Mouse (Mus musculus) cerebellum, adult 9-10 months (tissue): ENCODE measurements around the gene Exoc8.

Experiments used
- DNase-seq: peaks from one replicate; pipeline ENCODE4 v3.0.0; 2022

The Exoc8 gene

GRCm38 (mm10) chr8:124897386-124898250, at the start of gene Exoc8, which contains the start of gene Sprtn:
TSS of gene Exoc8 (minus strand) at chr8:124897705.
TSS of gene Sprtn (plus strand) at chr8:124897886.
- peak; percentile 95 for DNase-seq

- peak; percentile 13 for DNase-seq
Measured at GRCm38 (mm10) chr8:124944406-124944805, 46.9 kb upstream of the Exoc8 start.

GRCm38 (mm10) chr8:124943801-124944200, 46.3 kb upstream of the Exoc8 start:
- no peak for DNase-seq

- no peak for DNase-seq
Measured at GRCm38 (mm10) chr8:124937293-124937692, 39.8 kb upstream of the Exoc8 start.

- peak; percentile 10 for DNase-seq
Measured at GRCm38 (mm10) chr8:124936699-124937098, 39.2 kb upstream of the Exoc8 start.

DNA sequence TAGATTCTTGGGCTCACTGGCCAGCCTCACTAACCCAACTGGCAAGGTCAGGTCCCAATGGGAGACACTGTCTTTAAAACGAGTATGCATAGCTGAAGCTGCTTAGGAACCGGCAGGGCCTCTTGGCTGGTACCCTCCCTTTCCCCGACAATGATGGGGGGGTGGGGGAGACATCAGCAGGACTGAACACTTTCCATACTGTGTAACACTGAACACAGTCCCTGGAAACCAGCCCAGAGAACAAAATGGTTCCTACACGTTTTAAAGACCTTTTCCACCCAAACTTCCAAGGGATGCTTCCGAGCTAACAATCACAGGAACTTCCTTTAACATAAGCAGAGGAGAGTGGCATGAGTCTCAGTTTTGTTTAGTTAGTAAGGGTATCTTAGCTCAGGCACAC, 37.6 kb upstream of the Exoc8 start:
- DNase-seq: peak; percentile 9

DNA sequence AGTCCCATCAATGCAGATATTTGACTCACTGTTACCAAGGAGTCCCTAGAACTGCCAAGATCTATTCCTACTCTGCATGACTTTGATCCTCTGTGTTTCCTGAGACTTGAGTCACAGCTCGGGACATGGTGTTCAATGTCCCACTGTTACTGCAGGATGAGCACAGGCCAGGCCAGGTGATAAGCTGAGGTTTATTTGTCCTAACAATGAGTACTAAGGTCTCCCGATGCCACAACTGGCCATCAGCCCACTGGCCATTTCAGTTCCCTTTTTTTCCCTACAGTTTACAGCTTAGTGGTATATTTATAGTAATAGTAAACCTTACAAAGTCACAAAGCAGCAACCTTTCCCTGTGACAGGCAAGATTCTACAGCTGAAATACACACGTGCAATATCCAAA, 34.9 kb upstream of the Exoc8 start:
- no peak for DNase-seq

GRCm38 (mm10) chr8:124930649-124931048, 33.1 kb upstream of the Exoc8 start:
- no peak for DNase-seq

DNA sequence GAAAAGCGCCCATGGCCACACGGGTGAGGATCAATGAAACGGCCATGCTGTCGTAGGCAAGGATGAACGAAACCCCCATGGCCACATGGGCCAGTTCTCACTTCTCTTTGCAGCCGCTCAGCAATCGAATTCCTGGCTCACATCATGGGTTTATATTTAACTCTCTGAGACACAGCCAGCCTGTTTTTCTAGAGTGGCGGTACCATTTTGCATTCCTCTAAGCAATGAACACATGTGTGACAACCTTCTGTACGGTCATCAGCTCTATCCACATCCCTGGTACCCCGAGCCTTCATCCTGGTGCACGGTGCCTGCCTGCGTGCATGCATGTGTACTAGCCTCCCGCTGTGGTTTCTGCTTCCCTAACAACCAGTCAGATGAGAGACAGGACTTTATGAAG, 32.6 kb upstream of the Exoc8 start:
- no peak for DNase-seq

DNA sequence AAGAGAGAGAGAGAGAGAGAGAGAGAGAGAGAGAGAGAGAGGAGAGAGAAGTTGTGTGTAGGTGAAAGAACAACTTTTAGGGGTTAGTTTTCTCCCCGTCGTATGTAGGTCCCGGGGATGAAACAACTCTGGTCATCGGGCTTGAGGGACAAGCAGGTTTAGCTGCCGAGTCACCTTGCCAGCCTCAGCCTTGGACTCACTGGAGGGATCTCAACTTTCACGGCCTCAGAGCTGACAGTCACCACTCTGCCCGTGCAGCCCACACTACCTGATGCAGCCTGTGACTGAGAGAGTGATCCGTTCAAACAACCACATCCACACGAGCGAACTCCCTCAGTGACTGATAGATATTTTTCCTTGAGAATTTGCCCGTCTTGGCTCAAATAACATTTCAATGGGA, 31.5 kb upstream of the Exoc8 start:
- no peak for DNase-seq

DNA sequence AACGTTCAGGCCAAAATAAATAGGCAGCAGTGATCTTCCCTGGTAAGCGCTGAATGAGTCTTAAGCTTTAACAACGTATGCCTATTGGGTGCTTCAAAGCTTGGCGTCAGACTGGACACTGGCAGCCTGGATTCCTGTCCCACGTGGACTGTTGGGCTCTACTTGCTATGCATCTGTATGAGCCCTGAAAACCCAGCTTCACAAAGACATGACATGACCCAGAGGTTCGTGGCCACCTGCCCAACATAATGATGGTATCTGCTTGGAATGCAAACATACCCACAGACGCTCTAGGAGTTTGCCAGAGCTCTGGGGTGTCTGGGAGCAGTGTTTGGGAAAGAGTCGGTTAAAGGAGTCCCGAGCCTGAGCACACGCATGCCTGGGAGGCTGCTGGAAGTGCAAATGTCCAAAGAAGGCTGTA, 28.9 kb upstream of the Exoc8 start:
- DNase-seq: no peak

DNA sequence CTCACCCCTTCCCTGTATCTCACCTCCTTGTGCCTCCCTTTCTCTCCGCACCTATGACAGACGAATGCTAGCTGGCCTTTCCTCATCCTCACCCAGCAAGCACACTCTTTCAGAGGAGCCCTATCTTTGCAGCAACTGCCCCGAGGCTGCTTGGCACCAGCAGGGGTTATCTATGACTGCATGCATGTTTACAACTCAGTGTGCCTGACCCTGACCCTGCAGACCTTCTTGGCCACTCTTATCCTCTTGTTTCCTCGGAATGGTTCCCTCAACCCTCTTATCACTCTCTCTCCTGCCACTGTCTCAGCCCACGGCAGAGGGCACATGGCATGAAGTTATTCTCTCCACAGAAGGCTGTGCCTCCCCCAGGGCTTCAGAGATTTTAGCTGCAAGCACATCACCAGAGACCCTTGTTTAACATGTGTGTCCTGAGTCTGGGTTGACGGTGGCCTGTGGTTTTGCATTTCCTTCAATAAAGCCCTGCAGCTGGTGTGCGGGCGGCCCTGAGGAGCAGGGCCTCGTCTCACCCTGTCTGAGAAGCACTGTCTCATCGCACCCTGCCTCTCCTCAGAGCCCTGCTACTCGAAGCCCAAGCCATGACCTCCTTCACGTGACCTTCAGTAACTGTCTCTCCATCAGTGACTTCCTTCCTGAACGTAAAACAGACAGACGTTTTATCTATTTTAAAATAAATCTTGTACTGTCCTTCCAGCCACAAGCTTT, 28.2 kb upstream of the Exoc8 start:
- DNase-seq: no peak

DNA sequence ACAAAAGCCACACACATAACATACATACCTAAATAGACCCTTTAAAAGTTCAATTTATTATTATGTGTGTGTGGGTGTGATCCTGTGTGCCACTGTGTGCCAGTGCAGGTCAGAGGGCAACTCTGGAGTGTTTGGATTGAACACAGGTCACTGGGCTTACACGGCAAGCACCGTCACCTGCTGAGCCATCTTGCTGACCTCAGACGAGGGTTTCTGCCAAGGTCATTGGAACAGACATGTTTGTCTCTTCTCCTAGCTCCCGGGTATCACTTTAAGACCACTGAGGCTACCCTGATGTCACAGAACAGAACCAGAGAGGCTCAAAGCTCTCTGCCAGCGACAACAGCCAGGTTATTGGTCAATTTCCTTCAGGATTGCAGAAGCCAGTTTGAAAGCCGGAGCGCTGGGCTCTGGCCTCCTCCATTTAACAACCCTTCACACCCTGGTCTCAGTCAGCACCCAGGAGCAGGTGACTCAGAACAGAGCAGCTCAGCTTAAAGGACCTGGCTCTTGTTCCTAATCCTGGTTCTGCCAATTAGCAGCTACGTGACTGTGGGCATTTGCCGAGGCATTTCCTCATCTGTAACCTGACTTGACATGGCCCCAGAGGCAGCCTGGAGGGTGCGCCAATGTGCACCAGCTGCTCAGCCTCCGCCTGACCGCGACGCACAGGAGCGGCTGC, 26.6 kb upstream of the Exoc8 start:
- no peak for DNase-seq

GRCm38 (mm10) chr8:124922490-124923089, 25.1 kb upstream of the Exoc8 start:
- no peak for DNase-seq

DNA sequence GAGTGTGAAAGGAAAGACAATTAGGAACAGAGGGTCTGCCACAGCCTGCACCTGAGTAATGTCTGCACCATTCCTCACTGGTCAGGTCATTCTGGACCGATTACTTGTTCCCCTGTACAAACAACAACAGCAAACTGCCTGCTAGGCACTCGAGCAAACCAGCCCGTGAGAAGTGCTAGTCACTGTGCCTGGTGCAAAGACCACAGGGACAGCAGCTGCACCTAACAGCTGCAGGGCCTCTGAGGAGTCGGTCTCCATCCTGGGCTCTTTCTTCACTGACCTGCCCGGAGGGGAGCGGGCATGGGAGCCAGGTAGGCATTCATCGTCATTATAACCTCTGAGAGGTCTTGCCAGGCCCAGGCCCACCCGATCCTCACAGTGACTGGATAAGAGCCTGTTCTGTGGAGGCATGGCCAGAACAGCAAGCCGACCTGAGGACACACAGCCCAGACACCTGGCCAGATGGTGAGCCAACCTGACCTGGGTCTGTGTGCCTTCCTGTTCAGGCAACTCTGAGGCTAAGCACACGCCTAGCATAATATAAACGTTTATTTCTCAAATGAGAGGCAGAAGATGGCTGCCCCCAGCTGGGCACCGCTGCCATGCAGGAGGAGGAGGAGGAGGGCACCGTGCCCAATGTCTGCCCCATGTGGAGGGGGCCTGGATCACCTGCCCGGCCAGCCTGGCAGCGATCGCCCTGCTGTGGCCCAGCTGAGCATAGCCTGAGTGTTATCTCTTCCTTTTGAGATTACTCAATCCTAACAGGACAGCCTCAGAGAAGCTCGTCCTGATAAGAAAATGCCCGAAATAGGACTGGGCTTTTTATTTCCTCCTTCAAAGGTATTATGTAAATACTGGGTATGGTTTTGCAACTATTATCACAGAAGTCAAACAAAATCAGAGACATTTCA, 24.1 kb upstream of the Exoc8 start:
- DNase-seq: no peak

DNA sequence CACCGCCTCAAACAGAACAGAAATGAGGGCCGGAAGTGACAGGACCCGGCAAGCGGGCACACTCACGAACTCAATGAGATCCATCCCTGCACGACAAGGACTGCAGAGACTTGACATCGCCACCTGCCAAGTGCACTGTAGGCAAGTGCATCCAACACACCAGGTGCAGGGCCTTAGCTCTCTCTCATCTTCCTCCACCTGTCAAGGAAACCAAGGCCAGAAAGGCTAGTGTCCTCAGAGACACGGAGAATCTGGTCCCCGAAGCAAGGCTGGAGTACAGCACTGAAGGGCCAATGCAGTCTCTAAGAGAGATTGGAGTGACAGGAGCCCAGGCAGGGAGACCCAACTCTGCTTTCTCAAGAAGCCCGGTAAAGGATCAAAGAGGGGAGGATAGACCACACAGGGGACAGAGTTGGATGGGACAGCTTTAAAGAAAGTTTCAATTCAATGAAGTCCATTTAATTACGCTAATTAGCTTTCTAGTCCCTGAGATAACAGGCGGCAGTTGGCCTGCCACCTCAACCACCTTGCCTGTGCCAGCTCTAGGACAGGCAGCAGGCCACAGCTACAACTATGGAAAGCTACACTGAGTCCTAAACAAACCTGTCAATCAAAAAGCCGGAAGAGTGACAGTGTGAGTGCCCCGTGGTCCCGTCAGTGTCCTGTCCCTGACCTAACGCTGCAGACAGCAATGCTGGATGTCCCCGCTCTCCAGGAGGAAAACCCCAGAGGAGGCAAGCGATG, 20.4 kb upstream of the Exoc8 start:
- DNase-seq: peak; percentile 62

DNA sequence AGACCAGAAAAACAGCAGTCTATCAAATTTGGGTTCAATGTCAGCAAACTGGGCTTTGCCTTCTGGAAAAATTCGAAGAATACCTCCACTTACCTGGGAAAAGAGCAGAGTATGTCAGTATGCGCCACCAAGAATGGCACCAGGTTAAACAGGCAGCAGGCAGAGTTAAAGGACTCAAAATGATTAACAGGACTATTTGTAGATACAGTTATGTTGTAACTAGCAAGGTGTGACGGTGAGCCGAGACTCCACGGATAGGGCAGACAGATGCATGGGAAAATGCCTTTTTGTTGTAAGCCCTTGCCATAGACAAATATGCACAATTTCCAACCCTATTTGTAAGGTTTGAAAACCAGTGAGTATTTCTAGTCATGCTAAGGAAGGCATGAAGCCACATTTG, 16.6 kb upstream of the Exoc8 start:
- DNase-seq: no peak

GRCm38 (mm10) chr8:124911938-124912872, 14.7 kb upstream of the Exoc8 start:
- DNase-seq: peak; percentile 58

- DNase-seq: peak; percentile 90
Measured at GRCm38 (mm10) chr8:124910349-124910748, 12.8 kb upstream of the Exoc8 start.

GRCm38 (mm10) chr8:124909936-124910335, 12.4 kb upstream of the Exoc8 start:
- no peak for DNase-seq
